Mouse (Mus musculus) limb, embryonic 11.5 days (tissue): Measurements from ENCODE around the gene Myl12a. TPM values are rescaled to one million over a fixed set of nuclear protein-coding genes. Genes with fewer than 3 reads are reported as not detected.

Experiments
- ATAC-seq: fragments of 200-750 bp; cut with Nextera tagmentation; 2 replicates; pipeline ENCODE4 v1.8.0; 2017; ENCODE audit warnings: low read depth; ENCODE audit not compliant: insufficient number of reproducible peaks, low FRiP score, low TSS enrichment
- DNase-seq: peaks from one replicate; pipeline ENCODE4 v3.0.0-alpha.2; 2015; ENCODE audit warnings: low spot score
- H3K27ac ChIP-seq: fragments of 300-500 bp; sonication (generic); replicated peaks from 2 replicates; pipeline ENCODE4 v1.5.1; 2014; ENCODE audit warnings: low read depth, mild to moderate bottlenecking, low read length
- H3K27me3 ChIP-seq: fragments of 300-500 bp; sonication (generic); 2 replicates; pipeline ENCODE4 v1.6.1; 2014; ENCODE audit warnings: mild to moderate bottlenecking, low read length, mixed read lengths; ENCODE audit not compliant: control insufficient read depth, insufficient read depth
- H3K36me3 ChIP-seq: fragments of 300-500 bp; sonication (generic); 2 replicates; pipeline ENCODE4 v1.6.1; 2014; ENCODE audit warnings: mild to moderate bottlenecking, low read length, moderate library complexity, mixed read lengths; ENCODE audit not compliant: control insufficient read depth, insufficient read depth
- H3K4me1 ChIP-seq: fragments of 300-500 bp; sonication (generic); 2 replicates; pipeline ENCODE4 v1.6.1; 2014; ENCODE audit warnings: low read length, mixed read lengths; ENCODE audit not compliant: control insufficient read depth, insufficient read depth
- H3K4me2 ChIP-seq: fragments of 300-500 bp; sonication (generic); 2 replicates; pipeline ENCODE4 v1.6.1; 2014; ENCODE audit warnings: low read depth, mild to moderate bottlenecking, moderate library complexity; ENCODE audit not compliant: severe bottlenecking
- H3K4me3 ChIP-seq: fragments of 300-500 bp; sonication (generic); 2 replicates; pipeline ENCODE4 v1.5.1; 2014; ENCODE audit warnings: low read depth, low read length
- H3K9ac ChIP-seq: fragments of 300-500 bp; sonication (generic); 2 replicates; pipeline ENCODE4 v1.6.1; 2014; ENCODE audit warnings: mild to moderate bottlenecking, low read length
- H3K9me3 ChIP-seq: fragments of 300-500 bp; sonication (generic); 2 replicates; pipeline ENCODE4 v1.6.1; 2016; ENCODE audit warnings: low read length; ENCODE audit not compliant: control insufficient read depth
- WGBS: fragments of 180-500 bp; shearing (Covaris S2); extraction: QIAGEN DNeasy Blood & Tissue Kit; methylation state at CpG from one replicate; pipeline ENCODE4 v1.1.7; 2014; 5-methylcytosine and 5-hydroxymethylcytosine counted together
- polyA plus RNA-seq: library from polyadenylated mRNA; unstranded; fragments of >200 nt; fragmentation: Nextera tagmentation; extraction: Ambion mirVana; gene quantifications from 2 replicates; pipeline ENCODE4 v1.2.1, GENCODE M21; 2014

Gene Myl12a
- polyA plus RNA-seq, 1 experiment from 2014 or later = 577 TPM

DNA sequence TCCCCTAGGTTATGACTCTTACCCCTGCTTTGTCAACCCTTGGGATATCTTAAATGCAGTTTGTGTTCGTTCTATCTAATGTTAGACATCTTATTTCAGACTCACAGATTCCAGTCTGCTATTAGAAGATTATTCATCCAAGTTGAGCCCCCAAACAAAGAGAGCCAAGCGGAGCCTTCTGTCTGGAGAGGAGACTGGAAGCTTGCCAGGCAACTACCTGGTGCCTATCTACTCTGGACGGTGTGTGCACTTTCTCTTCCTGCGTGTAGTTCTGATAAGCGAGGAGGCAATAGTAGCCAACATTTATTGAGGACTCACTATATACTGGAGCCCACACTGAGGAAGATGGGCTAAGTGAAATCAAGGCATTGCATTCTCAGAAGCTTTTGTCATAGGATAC is 31.8 kb upstream of the Myl12a start:
- H3K4me3 ChIP-seq = no peak overlapping the region
- no peaks in the 10 kb centered on the region for H3K9me3 ChIP-seq
- H3K4me1 ChIP-seq = no peaks in the 10 kb centered on the region
- H3K36me3 ChIP-seq = no peaks in the 10 kb centered on the region
- H3K9ac ChIP-seq = no peak overlapping the region
- no peak overlapping the region for H3K4me2 ChIP-seq
- 86% methylated on average over 5 of the region's 5 CpGs for WGBS
- DNase-seq (no peak), ATAC-seq (no peak)
- H3K27me3 ChIP-seq = no peaks in the 10 kb centered on the region
- H3K27ac ChIP-seq = no peak overlapping the region

DNA sequence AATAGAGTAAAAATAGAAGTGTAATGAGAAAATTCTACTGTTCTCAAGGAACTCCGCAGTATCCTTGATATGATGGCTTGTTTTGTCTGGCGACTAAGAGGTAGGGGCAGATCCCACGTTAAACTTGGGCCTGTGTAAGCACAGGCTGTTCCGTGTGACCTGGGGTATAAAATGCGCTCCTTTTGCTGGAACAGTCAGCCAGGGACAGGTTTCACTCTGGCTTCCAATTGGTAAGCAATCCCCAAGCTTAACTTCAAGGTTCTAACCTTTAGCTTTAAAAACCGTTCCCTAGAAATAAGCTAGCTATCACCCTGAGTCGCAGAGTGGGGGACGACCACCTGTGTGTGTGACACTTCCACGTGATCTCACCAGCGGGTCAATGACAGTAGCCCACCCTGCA is 30.0 kb upstream of the Myl12a start:
- WGBS = 80% methylated on average over 10 of the region's 10 CpGs
- Histone ChIP-seq H3K4me1 (no peaks in the 10 kb centered on the region), H3K4me3 (no peak overlapping the region), H3K36me3 (no peaks in the 10 kb centered on the region), H3K4me2 (no peak overlapping the region), H3K27me3 (no peaks in the 10 kb centered on the region), H3K9ac (no peak overlapping the region), H3K27ac (no peak overlapping the region), H3K9me3 (no peaks in the 10 kb centered on the region)
- DNase-seq = no peak
- ATAC-seq = no peak

DNA sequence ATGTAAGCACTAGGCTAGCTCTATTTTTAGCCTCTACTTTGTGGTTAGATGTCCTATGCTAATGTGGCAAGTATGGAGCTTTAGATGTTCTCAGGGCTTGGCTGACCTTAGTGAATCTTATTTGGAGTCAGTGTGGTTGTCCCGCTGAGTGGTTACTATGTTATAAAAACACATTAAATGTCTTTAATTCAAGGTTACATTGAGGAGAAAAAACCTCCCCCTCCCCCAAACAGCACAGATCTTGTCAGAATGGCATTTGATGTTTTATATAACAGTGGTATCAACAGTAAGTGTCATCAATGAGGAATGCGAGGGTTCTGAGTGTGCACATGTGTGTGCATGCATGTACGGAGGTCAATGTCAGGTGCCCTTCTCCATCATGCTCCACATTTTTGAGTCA is 24.5 kb upstream of the Myl12a start:
- Histone ChIP-seq H3K9me3 (no peaks in the 10 kb centered on the region), H3K36me3 (no peaks in the 10 kb centered on the region), H3K4me3 (no peak overlapping the region), H3K9ac (no peak overlapping the region), H3K4me2 (no peak overlapping the region), H3K27ac (no peak overlapping the region), H3K27me3 (no peaks in the 10 kb centered on the region), H3K4me1 (no peaks in the 10 kb centered on the region)
- ATAC-seq (no peak), DNase-seq (no peak)
- WGBS = 91% methylated on average over 3 of the region's 3 CpGs

DNA sequence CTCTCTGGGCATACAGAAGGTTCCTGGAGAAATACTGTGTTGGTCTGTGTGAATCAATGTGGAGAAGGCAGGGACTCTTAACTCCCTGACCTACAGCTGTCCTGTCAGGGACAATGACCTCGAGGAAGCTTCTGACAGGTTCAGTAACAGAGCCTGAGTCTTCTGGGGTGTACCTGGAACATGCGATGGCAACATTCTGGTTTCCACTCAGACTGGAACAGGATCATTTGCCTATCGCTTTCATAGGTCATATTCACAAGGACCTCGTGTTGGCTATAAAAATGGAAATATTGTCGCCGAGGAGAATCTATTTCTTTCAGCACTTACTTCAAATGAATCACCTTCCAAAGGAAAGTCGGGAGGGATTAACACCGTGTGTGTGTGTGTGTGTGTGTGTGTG is 23.2 kb upstream of the Myl12a start:
- no peaks in the 10 kb centered on the region for H3K36me3 ChIP-seq
- no peak overlapping the region for H3K27ac ChIP-seq
- H3K27me3 ChIP-seq = no peaks in the 10 kb centered on the region
- no peak overlapping the region for H3K9ac ChIP-seq
- no peaks in the 10 kb centered on the region for H3K4me1 ChIP-seq
- WGBS = 82% methylated on average over 8 of the region's 8 CpGs
- no peak overlapping the region for H3K4me3 ChIP-seq
- no peaks in the 10 kb centered on the region for H3K9me3 ChIP-seq
- H3K4me2 ChIP-seq = no peak overlapping the region
- no peak for ATAC-seq
- no peak for DNase-seq

DNA sequence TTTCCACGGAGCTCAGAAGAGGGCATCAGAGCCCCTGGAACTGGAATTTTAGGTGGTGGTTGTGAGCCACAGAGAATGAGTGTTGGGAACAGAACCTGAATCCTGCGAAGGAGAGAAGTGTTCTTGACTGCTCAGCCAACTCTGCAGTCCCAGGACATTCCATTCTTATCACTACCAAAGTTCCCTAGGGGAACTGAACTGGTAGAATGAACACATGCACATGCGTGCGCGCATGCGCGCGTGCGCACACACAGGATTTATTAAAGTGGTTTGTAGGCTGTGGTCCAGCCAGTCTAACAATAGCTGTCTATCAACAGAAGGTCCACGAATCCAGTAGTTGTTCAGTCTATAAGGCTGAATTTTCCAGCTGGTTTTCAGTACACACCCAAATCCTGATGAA is 21.4 kb upstream of the Myl12a start:
- 93% methylated on average over 10 of the region's 10 CpGs for WGBS
- H3K4me3 ChIP-seq = no peak overlapping the region
- H3K27me3 ChIP-seq = no peaks in the 10 kb centered on the region
- no peaks in the 10 kb centered on the region for H3K36me3 ChIP-seq
- no peak overlapping the region for H3K4me2 ChIP-seq
- no peaks in the 10 kb centered on the region for H3K9me3 ChIP-seq
- no peak overlapping the region for H3K27ac ChIP-seq
- DNase-seq (no peak), ATAC-seq (no peak)
- H3K4me1 ChIP-seq = peaks cover 5% of the 10 kb centered on the region; the same call in 1 of the 2 replicates
- no peak overlapping the region for H3K9ac ChIP-seq

DNA sequence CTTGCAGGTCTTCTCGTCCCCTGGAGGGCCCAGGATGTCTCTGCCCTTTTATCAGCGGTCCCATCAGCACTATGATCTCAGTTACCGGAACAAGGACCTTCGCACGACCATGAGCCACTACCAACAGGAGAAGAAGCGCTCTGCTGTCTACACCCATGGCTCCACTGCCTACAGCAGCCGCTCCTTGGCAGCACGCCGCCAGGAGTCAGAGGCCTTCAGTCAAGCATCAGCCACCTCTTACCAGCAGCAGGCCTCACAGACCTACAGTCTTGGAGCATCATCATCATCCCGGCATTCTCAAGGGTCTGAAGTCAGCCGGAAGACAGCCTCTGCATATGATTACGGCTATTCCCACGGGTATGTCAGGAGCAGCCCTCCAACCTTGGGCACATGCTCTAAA is 20.2 kb upstream of the Myl12a start:
- 90% methylated on average over 13 of the region's 13 CpGs for WGBS
- Histone ChIP-seq H3K4me3 (no peak overlapping the region), H3K27ac (no peak overlapping the region)

DNA sequence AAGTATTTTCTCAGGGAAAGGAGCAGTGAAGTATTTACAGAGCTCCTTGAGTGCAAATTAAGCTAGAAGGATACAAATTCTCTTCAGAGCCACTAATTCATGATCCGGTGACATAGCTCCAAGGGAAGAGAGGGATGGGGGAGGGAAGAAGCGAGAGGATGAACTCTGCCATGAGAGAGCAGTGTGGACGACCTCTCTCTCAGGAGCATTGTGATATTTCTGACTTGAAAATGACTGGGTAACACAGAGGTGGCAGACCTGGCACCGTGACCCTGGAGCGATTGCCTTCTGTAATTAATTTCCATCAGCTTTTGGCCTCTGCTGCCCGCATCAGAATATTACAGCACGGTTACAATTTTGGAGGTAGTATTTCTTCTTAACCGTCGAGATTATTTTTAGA is 17.2 kb upstream of the Myl12a start:
- no peaks in the 10 kb centered on the region for H3K9me3 ChIP-seq
- ATAC-seq (no peak), DNase-seq (no peak)
- no peak overlapping the region for H3K9ac ChIP-seq
- no peak overlapping the region for H3K27ac ChIP-seq
- no peaks in the 10 kb centered on the region for H3K36me3 ChIP-seq
- 54% methylated on average over 9 of the region's 9 CpGs for WGBS
- H3K4me2 ChIP-seq = no peak overlapping the region
- H3K4me1 ChIP-seq = peaks cover 7% of the 10 kb centered on the region; the same call in 1 of the 2 replicates
- H3K27me3 ChIP-seq = no peaks in the 10 kb centered on the region
- H3K4me3 ChIP-seq = no peak overlapping the region

More for the DNA sequence above, 20.2 kb upstream of the Myl12a start:
- Histone ChIP-seq H3K9me3 (no peaks in the 10 kb centered on the region), H3K36me3 (no peaks in the 10 kb centered on the region), H3K4me2 (no peak overlapping the region), H3K4me1 (peaks cover 7% of the 10 kb centered on the region; the same call in 1 of the 2 replicates), H3K9ac (no peak overlapping the region), H3K27me3 (no peaks in the 10 kb centered on the region)
- DNase-seq (no peak), ATAC-seq (no peak)

DNA sequence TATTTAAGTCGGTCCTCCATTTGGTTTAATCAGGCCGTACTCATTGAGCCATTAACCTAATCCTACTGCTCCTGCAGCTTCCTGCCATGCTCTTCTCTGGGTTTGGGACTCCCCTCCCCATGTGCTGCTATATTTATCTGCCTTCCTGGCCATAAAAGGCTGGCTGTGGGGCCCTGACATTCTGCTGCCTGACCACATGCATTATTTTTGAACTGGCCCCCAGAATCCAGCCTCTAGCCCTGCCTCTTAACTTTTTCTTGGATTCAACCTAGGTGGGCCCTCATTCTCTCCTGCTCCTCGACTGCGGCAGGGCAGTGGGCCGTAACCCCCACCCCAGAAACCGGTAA is 16.6 kb upstream of the Myl12a start:
- no peaks in the 10 kb centered on the region for H3K27me3 ChIP-seq
- H3K27ac ChIP-seq = no peak overlapping the region
- H3K36me3 ChIP-seq = no peaks in the 10 kb centered on the region
- WGBS = 19% methylated on average over 6 of the region's 6 CpGs
- ATAC-seq (no peak), DNase-seq (no peak)
- no peaks in the 10 kb centered on the region for H3K9me3 ChIP-seq
- H3K9ac ChIP-seq = no peak overlapping the region
- H3K4me2 ChIP-seq = no peak overlapping the region
- H3K4me1 ChIP-seq = peaks cover 7% of the 10 kb centered on the region; the same call in 1 of the 2 replicates
- no peak overlapping the region for H3K4me3 ChIP-seq

- Histone ChIP-seq H3K27me3 (no peaks in the 10 kb centered on the region), H3K9me3 (no peaks in the 10 kb centered on the region), H3K4me2 (no peak overlapping the region), H3K4me3 (no peak overlapping the region), H3K36me3 (no peaks in the 10 kb centered on the region), H3K27ac (no peak overlapping the region), H3K9ac (no peak overlapping the region), H3K4me1 (peaks cover 7% of the 10 kb centered on the region; the same call in 1 of the 2 replicates)
- ATAC-seq (no peak), DNase-seq (no peak)
- WGBS = 80% methylated on average over 15 of the region's 15 CpGs
These were observed 16.1 kb upstream of the Myl12a start for GRCm38 (mm10) chr17:71018616-71019308.
